Mouse (Mus musculus): ENCODE measurements around the gene Frrs1l.

Frrs1l gene

GRCm38 (mm10) chr4:56990215-56990584 is at the start of gene Frrs1l:
Frrs1l (minus strand) TSS chr4:56990391.
- no peak for DNase-seq (ENCODE audit: low spot score in 2 of 2)

DNA sequence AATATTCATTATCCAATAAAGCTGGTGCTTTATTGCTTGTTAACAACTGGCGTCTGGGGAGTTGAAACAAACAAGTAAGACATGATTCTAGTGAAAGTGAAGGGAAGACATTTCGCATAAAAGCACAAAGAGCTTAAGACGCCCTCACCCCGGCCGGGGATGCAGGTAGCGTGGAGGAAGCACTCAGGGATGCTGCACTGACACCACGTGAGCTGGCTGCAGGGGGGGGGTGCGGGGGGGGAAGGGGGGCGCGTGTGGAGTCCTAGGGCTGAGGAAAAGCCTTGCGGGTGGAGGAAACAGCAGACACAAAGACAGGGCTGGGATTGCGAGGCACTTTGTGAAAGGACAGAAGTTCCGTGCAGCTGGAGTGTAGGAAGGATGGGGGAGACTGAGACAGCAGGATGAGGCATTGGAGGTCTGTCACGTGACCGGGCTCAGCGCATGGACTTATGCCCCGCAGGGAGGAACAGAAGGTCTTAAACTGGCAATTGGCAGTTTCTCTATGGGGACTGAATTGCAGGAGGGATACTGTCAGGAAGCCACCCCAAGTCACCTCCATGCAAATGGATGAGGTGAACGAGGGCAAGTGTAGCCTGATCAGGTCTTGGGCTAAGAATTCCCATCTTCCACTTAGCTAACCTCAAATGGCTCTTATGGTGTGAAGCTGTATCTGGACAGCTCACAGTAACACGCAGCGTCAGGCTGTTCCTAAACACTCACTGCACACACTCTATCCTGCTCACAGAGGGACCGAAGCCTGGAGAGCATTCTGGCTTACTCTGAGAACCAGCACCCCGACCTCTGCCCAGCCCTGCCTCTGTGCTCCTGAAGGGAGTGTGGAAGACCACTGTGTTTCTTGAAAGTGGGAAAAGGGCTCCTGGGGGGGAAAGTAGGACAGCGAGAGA is 49.2 kb upstream of the Frrs1l start:
- DNase-seq (ENCODE audit: low spot score in 2 of 2) = no peak

DNA sequence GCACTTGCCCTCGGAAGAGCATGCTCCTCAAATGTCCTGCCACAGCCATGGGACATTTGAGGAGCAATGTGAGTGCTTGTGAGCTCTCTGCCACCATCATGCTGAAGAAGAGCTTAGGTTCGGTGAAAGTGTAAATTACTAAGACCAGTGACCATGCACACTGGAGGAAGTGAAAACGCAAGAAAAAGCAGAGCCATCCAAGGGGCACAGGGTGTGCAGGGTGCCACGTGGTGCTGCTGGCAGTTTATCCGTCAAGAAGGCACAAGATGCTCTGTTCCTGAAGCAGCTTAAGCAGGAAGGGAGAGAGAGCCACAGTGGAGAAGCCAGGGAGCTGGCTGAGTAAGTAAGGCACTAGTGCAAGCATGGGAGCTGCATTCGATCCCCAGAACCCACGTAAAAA is 47.4 kb upstream of the Frrs1l start:
- no peak for DNase-seq (ENCODE audit: low spot score in 2 of 2)

DNA sequence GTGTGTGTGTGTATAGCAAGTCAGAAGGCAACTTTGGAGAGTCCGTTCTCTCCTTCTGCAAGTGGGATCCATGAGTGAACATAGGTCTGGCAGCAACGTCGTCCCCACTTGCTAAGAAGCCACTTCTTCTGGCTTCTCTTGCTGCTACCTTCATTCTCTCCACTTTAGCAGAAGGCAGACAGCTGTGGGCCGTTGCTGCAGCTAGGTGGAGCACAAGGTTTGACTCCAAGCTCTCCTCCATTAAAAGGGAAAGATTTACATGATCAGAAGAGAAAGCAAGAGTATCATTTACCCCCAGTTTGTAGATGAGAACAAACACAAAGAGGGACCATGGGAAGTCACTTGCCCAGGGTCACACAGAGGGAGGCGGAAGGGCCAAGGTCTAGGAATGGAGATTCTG is 44.0 kb upstream of the Frrs1l start:
- no peak for DNase-seq (ENCODE audit: low spot score in 2 of 2)

GRCm38 (mm10) chr4:57031440-57031839 is 41.2 kb upstream of the Frrs1l start:
- no peak for DNase-seq (ENCODE audit: low spot score in 2 of 2)

- DNase-seq (ENCODE audit: low spot score in 2 of 2) = no peak
These were observed 37.8 kb upstream of the Frrs1l start for GRCm38 (mm10) chr4:57027954-57028353.

DNA sequence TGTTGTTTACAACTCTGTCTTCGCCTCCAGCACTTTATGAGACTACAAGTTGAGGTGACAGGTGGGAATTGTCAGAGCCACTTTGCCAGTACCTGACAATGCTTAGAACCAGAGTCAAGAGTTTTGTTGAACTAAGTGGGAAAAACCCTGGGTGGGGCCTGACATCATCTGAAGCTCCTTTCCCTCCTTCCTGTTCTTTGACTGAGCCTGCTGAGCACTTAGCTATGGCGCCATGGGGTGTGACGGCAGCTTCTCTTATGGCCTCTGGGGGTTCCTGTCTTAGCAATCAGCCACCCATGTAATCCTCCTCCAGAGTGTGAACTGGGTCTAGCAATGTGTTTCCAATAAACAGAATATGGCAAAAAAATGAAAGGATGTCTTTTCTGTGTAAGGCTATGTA is 33.3 kb upstream of the Frrs1l start:
- no peak for DNase-seq (ENCODE audit: low spot score in 2 of 2)

DNA sequence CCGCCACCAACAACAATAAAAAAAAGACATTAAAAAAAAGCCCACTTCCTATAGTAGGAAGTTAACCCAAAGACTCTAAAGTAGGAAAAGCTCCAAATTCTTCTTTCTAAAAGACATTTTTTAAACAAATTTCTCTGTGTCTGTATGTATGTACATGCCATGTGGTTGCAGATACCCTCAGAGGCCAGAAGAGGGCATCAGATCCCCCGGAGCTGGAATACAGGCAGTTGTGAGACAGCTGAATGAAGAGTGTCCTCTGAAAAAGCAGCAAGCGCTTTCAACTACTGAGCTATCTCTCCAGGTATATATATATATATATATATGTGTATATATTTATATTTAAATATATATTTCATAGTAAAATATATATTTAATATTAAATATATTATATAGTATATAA is 31.1 kb upstream of the Frrs1l start:
- DNase-seq (ENCODE audit: low spot score in 2 of 2) = no peak

DNA sequence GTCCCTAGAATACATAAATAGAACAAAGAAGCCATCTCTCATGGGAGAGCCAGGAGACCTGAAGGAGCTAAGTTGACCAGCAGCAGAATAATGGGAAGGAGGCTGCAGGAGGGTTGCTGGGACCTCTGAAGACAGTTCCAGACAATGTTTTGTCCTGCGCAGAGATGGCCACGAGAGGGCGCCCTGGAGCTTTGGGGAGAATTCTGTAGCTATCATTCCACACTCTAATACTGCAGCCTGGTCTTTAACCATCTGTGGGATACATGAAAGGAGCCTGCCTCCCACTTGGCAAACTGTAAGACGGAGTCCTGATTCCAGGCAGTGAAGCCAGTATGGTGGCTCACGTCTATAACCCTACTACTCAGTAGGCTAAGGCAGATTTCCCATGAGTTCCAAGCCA is 27.0 kb upstream of the Frrs1l start:
- DNase-seq (ENCODE audit: low spot score in 2 of 2) = peak; percentile 33 to 72

DNA sequence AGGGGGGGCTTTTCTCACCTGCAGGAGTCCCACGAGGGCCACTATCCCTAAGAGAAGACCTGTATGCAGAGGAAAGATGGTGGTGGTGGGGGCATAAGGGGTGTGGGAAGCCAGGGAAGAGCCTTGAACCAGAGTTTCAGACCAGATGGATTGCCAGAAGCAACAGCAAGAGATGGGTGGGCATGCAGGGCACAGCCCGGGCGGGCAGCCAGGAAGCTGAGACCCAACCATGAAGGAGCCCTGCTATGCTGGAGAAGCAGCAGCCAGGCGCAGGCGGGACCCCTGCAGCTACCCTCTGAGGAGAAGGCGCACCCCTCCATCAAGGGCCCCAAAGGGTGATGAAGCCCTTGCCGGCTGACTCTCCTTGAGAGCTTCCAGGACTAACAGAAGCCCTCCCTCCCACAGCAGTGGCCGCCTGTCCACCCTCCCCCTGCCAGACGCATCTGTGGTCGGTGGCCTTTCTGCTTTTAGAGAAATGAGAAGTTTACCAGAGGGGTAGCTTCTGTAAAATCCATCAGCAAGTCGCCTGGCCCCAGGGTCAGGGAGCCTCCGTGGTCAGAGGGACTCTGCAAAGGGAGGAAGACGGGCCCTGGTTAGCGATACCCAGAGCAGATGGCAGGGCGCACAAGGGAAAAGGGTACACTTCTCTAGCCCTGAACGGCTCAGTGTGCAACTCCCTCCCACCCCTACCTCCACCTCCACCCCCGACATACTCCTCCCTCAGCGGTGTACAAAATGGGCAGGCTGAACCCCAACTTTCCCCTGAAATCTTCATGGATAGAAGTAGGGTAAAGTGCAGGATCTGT is 26.4 kb upstream of the Frrs1l start:
- DNase-seq (ENCODE audit: low spot score in 2 of 2) = no peak

- no peak for DNase-seq (ENCODE audit: low spot score in 2 of 2)
These were observed 24.8 kb upstream of the Frrs1l start for GRCm38 (mm10) chr4:57015032-57015431.

DNA sequence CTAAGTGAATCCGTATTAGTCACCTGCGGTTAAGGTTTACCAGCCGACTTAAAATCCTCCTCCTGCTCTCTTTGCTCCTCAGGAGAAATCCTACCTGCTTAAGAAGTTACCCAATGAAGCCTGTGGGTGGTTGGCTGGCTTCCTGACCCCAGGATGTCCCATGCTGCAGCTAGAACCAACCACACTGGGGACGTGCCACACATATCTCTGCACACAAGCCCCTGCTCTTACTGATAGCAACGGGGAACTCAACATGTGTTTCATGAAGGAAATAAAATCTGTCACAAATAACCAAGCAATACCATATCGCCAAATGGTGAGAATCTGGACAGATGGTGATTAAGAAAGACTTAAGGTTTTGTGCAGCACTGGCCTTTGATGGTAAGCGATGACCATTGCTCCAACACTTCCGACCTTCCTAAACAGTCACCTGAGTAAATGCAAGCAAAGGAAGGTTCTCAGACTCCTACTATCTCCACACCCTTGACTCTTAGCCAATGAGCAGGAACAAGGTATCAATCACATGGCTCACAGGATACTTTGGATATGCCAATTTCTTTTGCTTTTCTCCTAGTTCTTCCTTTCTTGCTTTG is 21.4 kb upstream of the Frrs1l start:
- DNase-seq (ENCODE audit: low spot score in 2 of 2) = no peak

- no peak for DNase-seq (ENCODE audit: low spot score in 2 of 2)
These were observed 20.7 kb upstream of the Frrs1l start for GRCm38 (mm10) chr4:57010919-57011318.

GRCm38 (mm10) chr4:57010425-57010824 is 20.2 kb upstream of the Frrs1l start:
- DNase-seq (ENCODE audit: low spot score in 2 of 2) = no peak

- no peak for DNase-seq (ENCODE audit: low spot score in 2 of 2)
These were observed 17.5 kb upstream of the Frrs1l start for GRCm38 (mm10) chr4:57007717-57008116.

GRCm38 (mm10) chr4:57005011-57005410 is 14.8 kb upstream of the Frrs1l start:
- no peak for DNase-seq (ENCODE audit: low spot score in 2 of 2)

- DNase-seq (ENCODE audit: low spot score in 2 of 2) = no peak
These were observed 13.7 kb upstream of the Frrs1l start for GRCm38 (mm10) chr4:57003886-57004285.

- no peak for DNase-seq (ENCODE audit: low spot score in 2 of 2)
These were observed 12.6 kb upstream of the Frrs1l start for GRCm38 (mm10) chr4:57002751-57003150.

DNA sequence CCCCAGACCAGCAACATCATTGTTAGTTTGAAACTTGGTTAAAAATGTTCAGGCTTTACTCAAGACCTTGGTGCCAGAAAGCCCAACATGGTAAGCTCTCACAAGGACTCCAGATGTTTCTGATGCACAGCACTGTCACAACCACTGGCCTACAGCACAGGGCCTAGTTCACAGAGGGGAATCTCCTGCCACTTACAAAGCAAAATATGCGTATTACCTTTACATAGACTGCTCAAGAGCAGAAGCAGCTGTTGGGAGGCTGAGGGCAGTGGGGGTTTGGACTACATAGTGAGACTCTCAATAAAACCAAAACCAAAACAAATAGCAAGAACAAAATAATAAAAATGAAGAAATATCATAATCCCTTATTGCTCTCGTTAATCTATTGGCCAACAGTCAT is 11.2 kb upstream of the Frrs1l start:
- no peak for DNase-seq (ENCODE audit: low spot score in 2 of 2)

DNA sequence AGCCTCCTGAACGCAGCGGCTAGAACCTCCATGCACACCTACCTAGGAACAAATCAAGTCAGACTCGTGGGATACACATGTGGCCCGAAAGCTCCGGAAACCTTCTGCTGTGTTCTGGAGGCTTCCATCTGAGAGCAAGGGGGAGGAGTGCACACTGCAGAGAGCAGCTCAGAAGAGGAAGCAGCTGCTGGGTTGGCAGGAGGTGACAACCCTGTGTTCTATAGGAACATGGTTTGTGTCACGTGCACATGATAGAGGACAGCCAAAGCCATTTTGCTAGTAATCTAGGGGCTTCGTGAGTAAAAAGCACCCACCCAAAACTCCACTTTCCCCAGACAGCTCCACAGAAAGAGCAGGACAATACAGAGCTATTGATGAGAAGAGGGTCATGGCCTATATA is 3.1 kb upstream of the Frrs1l start:
- no peak for DNase-seq (ENCODE audit: low spot score in 2 of 2)

DNA sequence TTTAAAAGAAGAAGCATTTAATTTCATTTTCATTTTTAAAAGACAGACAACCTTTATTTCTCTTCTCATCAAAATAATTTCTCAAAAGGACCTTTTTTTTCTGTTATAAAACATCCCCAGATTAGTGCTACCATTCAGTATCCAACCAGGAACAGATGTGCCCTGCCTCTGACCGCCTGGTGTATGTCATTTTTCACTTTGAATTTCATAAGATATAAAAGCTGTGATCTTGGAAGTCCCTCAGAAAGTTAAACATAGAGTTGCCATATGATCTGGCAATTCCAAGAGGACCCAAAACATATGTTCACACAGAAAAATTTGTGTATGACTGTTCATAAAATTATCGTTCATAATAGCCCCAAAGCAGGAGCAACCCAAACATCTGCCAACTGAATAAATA is 1.8 kb upstream of the Frrs1l start:
- DNase-seq (ENCODE audit: low spot score in 2 of 2) = no peak

GRCm38 (mm10) chr4:56989431-56990214 is 568 bp downstream of the Frrs1l start:
- DNase-seq (ENCODE audit: low spot score in 2 of 2) = no peak
